ENCODE assay signal across 7 mouse cellular contexts in genomic region chrX:7696954-7697381, GRCm38 (mm10). TPM values are rescaled to one million over a fixed set of nuclear protein-coding genes. Genes with fewer than 3 reads are reported as not detected.
DNase-seq lines count a peak whose midpoint lies in the region; ATAC-seq lines count a peak whose summit lies in the region.

Gene Gpkow, plus strand, starts transcription at chrX:7697131.

- H3K27ac ChIP-seq in intestine, embryonic 16.5 days (ENCODE audit: low read length), result 0 out of 2 replicates have a peak within 1 kb of the TSS, but pooled peaks have one; percentile 12
- H3K27ac ChIP-seq in midbrain, embryonic 11.5 days (ENCODE audit: low read depth, low read length), result no peak within 1 kb of the TSS

- H3K9ac ChIP-seq in intestine, embryonic 16.5 days (ENCODE audit: low read depth, low read length), result peak within 1 kb of the TSS; percentile 71
- peak within 1 kb of the TSS; percentile 57 for H3K9ac ChIP-seq in midbrain, embryonic 11.5 days (ENCODE audit: low read length)

- peak; percentile 97 for ATAC-seq in intestine, embryonic 16.5 days
- ATAC-seq in midbrain, embryonic 11.5 days (ENCODE audit: low FRiP score), result peak; percentile 96

- 11% methylated on average over 33 of the region's 33 CpGs for WGBS in intestine, embryonic 16.5 days
- WGBS in midbrain, embryonic 11.5 days, result 10% methylated on average over 33 of the region's 33 CpGs

- H3K4me2 ChIP-seq in intestine, embryonic 16.5 days (ENCODE audit: low read depth, low read length), result peak within 1 kb of the TSS; percentile 53
- peak within 1 kb of the TSS; percentile 45 for H3K4me2 ChIP-seq in midbrain, embryonic 11.5 days

- H3K9me3 ChIP-seq in intestine, embryonic 16.5 days (ENCODE audit: control insufficient read depth, low read length), result no peaks in the 10 kb centered on the region
- H3K9me3 ChIP-seq in midbrain, embryonic 11.5 days (ENCODE audit: control insufficient read depth, low read length), result no peaks in the 10 kb centered on the region

- DNase-seq in adrenal gland, adult 8-10 months, result peak; percentile 83
- DNase-seq in embryo, embryonic 9.5 days (ENCODE audit: extremely low spot score), result peak; percentile 74
- DNase-seq in gastrocnemius, postnatal 4 days (ENCODE audit: low spot score in 2 of 2), result peak; percentile 60 to 72
- DNase-seq in left cerebral cortex, postnatal 36 days (ENCODE audit: low spot score in 2 of 2), result peak; percentile 77 to 79
- peak; percentile 90 for DNase-seq in midbrain, embryonic 11.5 days (ENCODE audit: low spot score, missing footprints)
- DNase-seq in skeletal muscle tissue, adult 2 months (ENCODE audit: low read depth, low spot score), result peak; percentile 89

- no peaks in the 10 kb centered on the region for H3K36me3 ChIP-seq in intestine, embryonic 16.5 days (ENCODE audit: control insufficient read depth, insufficient read depth, low read length)
- H3K36me3 ChIP-seq in midbrain, embryonic 11.5 days (ENCODE audit: control insufficient read depth, insufficient read depth, low read length), result no peaks in the 10 kb centered on the region

- H3K27me3 ChIP-seq in intestine, embryonic 16.5 days (replicated peaks; ENCODE audit: control insufficient read depth, insufficient read depth, low read length), result no peaks in the 10 kb centered on the region
- no peaks in the 10 kb centered on the region for H3K27me3 ChIP-seq in midbrain, embryonic 11.5 days (ENCODE audit: control insufficient read depth, insufficient read depth, low read length)

- H3K4me3 ChIP-seq in intestine, embryonic 16.5 days (ENCODE audit: low read length), result peak within 1 kb of the TSS; percentile 62
- peak within 1 kb of the TSS; percentile 52 for H3K4me3 ChIP-seq in midbrain, embryonic 11.5 days (ENCODE audit: low read depth, low read length)

- H3K4me1 ChIP-seq in intestine, embryonic 16.5 days (ENCODE audit: control insufficient read depth, insufficient read depth, low read length), result no peaks in the 10 kb centered on the region; the same call in 1 of the 2 replicates
- no peaks in the 10 kb centered on the region for H3K4me1 ChIP-seq in midbrain, embryonic 11.5 days (ENCODE audit: control insufficient read depth, insufficient read depth, low read length)

- intact Hi-C loops in left cerebral cortex, postnatal 36 days (cut with DNase I), result no loop called here

RNA-seq across cellular contexts. Expression of gene Gpkow, which starts in this region (rescaled TPM):
- 10 to 100 TPM; 57.1 to 76.9 (median 64.6) TPM for total RNA-seq in adrenal gland, adult 8-10 months (2022)
- total RNA-seq in gastrocnemius, postnatal 4 days (2021), result 10 to 100 TPM; 22.6 to 26.6 TPM
- 28.0 and 29.5 TPM in 2 replicates for polyA plus RNA-seq in intestine, embryonic 16.5 days (2015; fragmentation: Nextera tagmentation; extraction: Ambion mirVana)
- 10 to 100 TPM; 34.8 to 35.7 TPM for total RNA-seq in left cerebral cortex, postnatal 36 days (2021)
- 42.8 and 44.4 TPM in 2 replicates for polyA plus RNA-seq in midbrain, embryonic 11.5 days (2014; fragmentation: Nextera tagmentation; extraction: Ambion mirVana)
